Mouse (Mus musculus) ES-E14 (cell line): Measurements from ENCODE around the gene Nif3l1.

Experiments used
- HCFC1 ChIP-seq: IDR thresholded peaks from 2 replicates; pipeline ENCODE4 v1.6.1; 2012; ENCODE audit warnings: low read length, inconsistent platforms, borderline replicate concordance; ENCODE audit not compliant: insufficient read depth
- ZC3H11A ChIP-seq: IDR thresholded peaks from 2 replicates; pipeline ENCODE4 v1.6.1; 2012; ENCODE audit warnings: low read depth, mild to moderate bottlenecking, inconsistent platforms, low read length, borderline replicate concordance

DNA sequence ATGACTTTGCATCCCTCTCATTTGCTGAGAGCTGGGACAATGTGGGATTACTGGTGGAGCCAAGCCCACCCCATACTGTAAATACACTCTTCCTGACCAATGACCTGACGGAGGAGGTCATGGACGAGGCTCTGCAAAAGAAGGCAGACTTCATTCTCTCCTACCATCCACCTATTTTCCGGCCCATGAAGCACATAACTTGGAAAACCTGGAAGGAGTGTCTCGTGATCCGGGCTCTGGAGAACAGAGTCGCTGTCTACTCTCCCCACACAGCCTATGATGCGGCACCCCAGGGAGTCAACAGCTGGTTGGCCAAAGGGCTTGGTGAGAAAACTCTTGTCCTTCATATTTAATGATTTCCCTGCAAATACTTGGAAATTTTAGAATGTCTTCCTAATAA lies 2.8 kb downstream of the Nif3l1 start:
- no peak for TF ChIP-seq ZC3H11A
- no peak for TF ChIP-seq HCFC1
